Mouse (Mus musculus): ENCODE results near the gene Midn. TPM values are rescaled to one million over a fixed set of nuclear protein-coding genes. Genes with fewer than 3 reads are reported as not detected.

Gene Midn
- 114 and 140 TPM in 2 replicates for total RNA-seq (2021)
- long read RNA-seq, experiment 1, partial matches to known transcripts, result 0 of 7 reads
- long read RNA-seq, experiment 1, other reads (novel, unspliced or antisense), result 7 of 7 reads
- long read RNA-seq, experiment 2, partial matches to known transcripts, result 0 of 16 reads
- long read RNA-seq, experiment 2, other reads (novel, unspliced or antisense), result 16 of 16 reads

DNA sequence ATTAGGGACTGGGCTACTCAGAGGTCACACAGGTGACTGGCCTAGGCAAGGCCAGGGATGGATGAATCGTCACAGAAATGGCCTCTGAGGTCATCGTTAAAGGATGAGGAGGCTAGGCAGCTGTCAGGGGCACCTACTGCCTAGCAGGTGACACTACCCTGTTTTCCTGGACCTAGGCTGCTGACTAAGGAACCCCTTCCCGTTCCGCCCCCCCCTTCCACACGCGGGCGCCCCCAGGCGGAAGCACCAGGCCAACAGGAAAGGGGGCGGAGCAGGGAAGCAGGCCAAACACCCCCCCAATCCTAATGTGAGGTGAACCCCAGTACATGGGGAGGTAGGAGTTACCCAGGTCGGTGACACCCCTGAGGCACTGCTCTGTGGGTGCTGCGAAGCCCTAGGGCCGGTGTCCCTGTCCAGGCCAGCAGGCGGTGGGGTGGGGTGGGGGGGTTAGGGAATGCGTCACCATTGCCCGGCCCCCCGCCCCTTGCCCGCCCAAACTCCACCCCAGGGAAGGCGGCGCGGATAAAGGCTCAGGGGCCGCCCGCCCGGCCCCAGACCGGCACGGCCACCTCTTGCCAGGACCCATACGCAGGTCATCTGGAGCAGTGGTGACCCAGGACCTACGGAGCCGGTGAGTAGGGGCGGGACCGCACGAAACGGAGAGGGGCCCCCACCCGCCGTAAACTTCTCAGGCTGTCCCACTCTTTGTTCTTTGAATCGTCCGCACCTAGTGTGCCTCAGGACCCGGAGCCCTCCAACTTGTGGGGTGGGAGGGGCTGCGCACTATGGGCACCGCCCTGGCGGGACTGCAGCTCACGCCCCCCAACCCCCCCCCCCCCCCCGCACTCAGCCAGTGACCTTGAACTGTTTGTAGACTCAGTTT, at the start of gene Midn:
Midn (plus strand) TSS at position 554 of the 883 bp plus-strand sequence.
- peak; percentile 93 for DNase-seq

DNA sequence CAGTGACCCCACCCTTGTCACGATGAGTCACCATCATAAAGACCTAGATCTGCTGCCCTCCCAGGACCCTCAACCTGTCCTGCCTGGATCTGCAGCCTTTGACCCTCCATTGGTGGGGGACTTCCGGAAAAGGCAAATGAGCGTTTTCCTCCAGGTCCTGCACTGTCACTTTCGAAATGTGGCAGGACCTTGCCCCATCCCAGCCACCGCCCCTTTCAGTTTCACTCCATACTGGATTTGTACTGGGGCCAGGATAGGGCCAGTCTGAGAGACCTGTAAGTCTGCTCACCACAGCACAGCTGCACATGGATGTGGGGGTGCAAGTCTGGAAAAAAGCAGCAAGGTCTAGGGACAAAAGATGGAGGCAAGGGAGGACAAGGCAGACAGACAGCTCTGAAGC, 49.4 kb upstream of the Midn start:
- DNase-seq, result peak; percentile 43

DNA sequence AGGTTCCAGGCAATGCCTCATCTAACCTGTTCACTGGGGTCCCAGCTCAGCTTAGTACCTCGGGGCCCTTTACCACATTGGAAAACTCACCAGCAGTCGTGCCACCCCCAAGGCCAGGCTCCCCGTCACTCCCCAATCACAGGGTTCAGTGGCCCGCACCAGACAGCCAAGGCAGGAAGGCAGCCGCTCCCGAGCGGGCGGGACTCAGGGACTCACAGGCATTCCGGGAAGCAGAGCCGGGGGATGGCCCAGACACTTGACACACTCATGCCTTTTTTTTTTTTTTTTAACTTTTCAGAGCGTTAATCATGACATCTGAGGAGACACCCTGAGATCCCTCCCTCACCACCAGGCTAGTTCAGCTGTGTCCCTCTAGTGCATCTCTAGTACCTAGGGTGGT, 47.1 kb upstream of the Midn start:
- DNase-seq, result peak; percentile 89

DNA sequence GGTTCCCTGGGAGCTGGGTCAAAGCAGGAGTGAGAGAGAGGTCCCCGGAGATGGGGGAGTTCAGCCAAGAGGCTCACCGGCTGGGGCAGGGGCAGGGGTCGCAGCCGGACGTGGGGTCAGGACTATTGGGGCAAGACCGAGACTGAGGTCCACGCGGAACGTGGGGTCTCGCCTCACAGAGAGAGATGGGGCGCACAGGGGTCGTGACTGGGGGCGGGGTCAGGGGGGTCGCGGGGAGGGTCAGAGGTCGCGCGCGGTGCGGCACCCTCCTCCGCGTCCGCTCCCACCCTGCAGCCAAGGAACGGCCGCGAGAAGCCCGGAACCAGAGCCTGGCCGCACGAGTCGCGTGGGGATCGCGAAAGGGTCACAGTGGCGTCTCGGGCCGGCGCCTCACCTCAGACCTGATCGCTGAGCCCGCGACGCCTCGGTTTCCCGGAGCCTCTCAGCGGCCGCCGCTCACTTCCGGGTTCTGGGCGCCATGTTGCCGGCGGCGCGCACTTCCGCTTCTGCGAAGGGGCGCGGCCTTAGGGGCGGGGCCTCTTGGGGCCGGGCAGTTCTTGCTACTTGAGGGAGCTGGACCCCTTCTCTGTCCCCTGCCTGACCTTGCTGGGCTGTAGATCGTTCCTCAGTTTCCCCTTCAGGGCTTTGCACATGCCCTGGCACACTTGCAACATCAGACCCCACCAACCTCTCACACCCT, 45.7 kb upstream of the Midn start:
- DNase-seq, result peak; percentile 93

DNA sequence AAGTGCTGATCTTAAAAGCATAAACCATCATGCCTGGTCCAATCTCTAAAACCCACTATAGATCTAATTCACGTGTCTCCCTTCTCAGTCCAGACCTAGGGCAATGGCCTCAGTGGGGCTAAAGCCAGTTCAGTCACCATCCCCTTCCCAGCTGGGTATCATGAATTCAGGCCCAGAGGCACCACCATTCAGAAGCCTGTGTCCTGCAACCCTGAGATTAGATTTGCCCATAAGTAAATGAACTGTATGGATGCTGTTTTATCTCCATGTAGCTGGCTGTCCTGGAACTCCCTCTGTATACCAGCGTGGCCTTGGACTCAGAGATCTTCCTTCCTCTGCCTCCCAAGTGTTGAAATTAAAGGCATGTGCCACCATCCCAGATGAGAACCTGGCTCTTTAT, 45.0 kb upstream of the Midn start:
- no peak for DNase-seq

DNA sequence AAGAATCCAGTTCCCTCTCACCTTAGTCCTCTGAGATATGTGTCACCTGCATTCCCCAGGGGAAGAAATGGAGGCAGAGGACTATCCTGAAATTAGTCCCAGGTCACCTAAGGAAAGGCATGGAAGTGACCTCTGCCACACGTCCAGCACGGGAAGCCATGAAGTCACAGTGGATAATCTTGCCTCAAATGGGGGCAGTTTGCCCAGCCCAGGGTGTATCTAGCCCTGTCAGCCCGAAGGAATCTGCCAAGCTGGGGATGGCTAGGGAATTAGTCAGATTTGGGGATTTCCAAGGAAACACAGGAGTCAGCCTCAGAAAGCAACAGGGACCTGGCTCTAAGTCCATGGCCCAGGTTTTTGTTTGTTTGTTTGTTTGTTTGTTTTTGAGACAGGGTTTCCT, 43.9 kb upstream of the Midn start:
- DNase-seq, result peak; percentile 64

- DNase-seq, result no peak
These were observed 42.6 kb upstream of the Midn start, which contains the start of gene Sbno2 for GRCm38 (mm10) chr10:80105460-80105859. TSS of gene Sbno2 (minus strand) at chr10:80105571.

- no peak for DNase-seq
These were observed 42.1 kb upstream of the Midn start for GRCm38 (mm10) chr10:80105926-80106325.

DNA sequence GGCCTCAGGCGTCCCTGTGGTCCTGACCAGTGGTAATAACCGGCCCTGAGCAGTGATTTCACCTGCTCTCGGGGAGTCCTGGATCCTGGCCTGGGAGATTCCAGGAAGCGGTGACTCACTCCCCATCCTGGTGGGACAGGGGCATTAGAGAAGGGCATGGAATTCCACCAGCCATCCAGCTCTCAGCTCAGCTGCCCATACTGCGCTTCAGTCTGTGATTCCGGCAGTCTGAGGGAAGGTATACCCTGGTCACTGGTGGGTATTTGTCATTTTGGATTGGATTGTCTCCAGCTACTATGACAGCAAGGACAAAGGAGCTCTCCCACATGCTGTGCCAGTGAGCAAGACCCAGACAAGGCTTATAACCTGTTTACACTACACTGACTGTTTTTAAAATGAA, 40.4 kb upstream of the Midn start:
- peak; percentile 56 for DNase-seq

DNA sequence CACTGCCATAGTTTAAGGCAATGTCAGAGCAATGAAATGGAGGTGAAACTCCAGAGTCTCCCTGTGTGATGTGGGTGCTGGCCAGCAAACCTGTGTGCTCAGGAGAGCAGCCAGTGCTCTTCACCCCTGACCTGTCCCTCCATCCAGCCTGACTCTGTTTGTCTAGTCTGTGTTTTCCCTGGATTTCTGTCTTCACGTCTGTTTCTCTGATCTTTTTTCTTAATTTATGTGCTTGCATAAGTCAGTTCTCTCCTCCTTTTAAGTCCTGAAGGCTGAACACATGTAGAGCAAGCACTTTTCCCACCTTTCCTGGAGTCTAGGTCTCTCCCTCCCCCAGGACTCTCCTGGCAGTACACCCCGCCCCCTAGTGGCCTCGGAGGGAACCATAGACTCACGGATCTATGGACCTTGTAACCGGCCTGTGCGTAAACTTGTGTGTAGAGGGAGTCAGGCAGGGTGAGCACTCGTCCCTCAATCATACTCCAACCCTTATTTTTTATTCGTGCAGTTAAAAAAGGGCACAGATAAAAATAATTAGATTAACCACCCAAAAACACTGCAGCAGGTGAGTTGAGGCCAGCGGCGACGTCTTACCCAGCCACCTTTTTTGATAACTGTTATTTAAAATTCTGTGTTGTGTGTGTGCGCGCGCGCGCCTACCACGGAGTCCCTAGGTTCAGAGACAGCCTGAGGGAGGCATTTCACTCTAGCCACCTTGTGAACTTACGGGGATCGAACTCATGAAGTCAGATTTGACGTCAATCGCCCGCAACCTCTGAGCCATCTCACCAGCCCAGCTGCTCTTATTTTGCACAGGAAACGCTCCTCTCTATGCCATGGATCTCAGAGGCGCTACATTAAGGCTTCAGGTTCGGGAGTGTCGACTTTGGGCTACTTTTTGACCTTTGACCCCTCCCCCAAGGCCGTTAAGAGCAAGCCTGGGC, 33.5 kb upstream of the Midn start:
- peak; percentile 97 for DNase-seq

DNA sequence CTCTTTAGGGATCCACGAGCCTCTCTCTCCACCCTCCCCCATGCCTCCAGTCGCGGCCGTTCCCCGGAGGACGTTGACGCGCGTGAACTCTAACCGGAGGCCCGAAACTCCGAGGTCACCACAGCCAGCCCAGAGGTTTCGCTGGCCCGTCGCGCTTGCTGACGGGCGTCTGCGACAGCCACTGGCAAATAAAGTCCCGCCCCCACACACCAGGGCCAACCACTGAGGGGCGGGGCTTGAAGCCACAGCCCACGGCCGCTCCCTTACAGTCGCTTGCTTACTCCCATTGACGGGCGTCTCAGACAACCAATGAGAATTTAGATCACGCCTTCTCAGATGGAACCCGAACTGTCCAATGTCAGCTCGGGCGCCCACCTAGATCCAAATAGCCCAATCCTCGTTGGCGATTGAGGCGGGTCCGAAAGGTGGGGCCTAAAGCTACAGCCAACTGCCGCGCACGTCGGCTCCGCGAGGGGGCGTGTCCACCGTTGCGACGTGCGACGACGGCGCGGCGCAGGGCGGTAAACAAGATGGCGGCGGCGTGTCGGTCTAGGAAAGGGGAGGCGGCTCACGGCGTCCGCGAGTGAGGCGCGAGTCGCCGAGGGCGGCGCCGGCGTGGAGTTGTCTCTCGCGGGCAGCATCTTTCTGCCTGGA, 32.7 kb upstream of the Midn start, which contains the start of gene Stk11:
Stk11 (plus strand) TSS at position 514 of the 654 bp plus-strand sequence.
- DNase-seq, result peak; percentile 99

GRCm38 (mm10) chr10:80115944-80116335, 32.1 kb upstream of the Midn start:
- DNase-seq, result no peak

GRCm38 (mm10) chr10:80116563-80116926, 31.5 kb upstream of the Midn start:
- DNase-seq, result no peak

DNA sequence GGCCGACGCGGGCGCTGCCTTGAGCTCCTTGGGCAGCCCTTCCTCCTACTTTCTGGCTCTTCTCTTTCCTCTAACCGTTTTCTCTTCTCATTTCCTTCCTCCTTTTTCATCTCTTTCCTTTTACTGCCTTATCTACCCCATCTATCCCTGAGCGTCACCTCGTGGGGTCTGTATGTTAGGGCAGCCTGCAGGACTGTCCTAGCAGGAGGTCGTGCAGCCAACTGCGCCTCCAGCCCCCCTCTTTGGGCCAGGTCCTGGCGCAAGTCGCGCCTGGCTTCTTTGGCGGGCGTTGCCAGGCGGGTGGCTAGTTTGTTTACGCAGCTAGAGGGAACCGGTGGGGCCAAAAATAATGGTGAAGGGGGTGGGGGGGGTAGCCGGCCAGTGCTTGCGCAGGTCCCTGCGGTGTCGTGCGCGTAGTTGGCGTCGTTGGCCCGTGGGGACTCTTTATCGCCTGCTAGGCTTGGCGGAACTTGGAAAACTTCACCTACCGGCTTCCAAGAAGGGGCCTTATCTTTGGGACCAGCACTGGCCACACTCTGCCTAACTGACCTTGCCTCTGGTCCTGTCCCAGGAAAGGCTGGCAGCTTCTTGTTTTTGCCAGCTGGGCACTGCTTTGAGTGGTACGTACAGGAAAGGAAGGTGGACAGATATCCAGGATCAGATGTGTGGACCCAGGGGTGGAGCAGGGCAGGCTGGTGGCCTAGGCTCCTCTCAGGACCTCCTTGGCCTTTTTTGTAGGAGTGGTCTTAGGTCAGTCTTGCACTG, 31.0 kb upstream of the Midn start:
- peak; percentile 80 for DNase-seq

GRCm38 (mm10) chr10:80117736-80118135, 30.3 kb upstream of the Midn start:
- no peak for DNase-seq

- no peak for DNase-seq
These were observed 29.5 kb upstream of the Midn start for GRCm38 (mm10) chr10:80118552-80118951.

GRCm38 (mm10) chr10:80120146-80120545, 27.9 kb upstream of the Midn start:
- no peak for DNase-seq

- no peak for DNase-seq
These were observed 26.4 kb upstream of the Midn start for GRCm38 (mm10) chr10:80121639-80122038.

DNA sequence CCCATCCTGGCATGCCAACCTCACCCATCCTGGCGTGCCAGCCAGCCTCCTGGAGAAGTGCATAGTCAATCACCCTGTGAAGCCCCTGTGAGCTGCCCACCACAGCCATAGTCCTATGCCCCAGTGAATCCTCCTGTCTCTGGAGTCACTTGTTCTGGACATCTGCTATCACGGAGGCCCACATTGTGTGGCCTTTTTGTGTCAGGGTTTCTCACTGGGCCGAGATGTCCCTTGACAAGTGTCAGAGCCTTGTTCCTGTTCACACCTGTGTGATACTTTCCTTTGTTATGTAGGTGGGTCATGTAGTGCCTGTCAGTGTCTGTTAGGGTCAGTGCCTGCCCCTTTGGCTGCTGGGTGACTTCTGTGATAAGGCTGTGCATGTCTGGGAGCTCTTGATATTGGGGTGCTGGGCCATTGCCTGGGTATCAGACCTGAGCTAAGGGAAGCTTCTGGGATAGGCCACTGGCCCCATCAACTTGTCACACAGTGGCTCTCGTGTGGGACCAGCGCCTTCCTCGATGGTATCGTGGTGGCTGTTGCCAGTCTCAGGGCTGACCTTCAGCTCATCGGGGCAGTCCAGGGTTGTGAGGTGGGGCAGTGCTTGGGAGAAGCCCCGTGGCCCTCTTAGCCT, 24.0 kb upstream of the Midn start:
- DNase-seq, result no peak

GRCm38 (mm10) chr10:80127920-80128319, 20.2 kb upstream of the Midn start:
- DNase-seq, result no peak

Measured in adrenal gland, postnatal 14 days (tissue).